Mouse (Mus musculus) midbrain, embryonic 15.5 days (tissue): Measurements from ENCODE around the gene Agfg2. TPM values are rescaled to one million over a fixed set of nuclear protein-coding genes. Genes with fewer than 3 reads are reported as not detected.
"Not testable (repeated sequence)": the region's sequence is repeated elsewhere in the genome, so short reads cannot be mapped to it uniquely, and the experiment has no call there.

Experiments used
- ATAC-seq: fragments of 200-750 bp; cut with Nextera tagmentation; replicated peaks from 2 replicates; pipeline ENCODE4 v1.8.0; 2017; ENCODE audit warnings: moderate TSS enrichment
- H3K27ac ChIP-seq: fragments of 300-500 bp; sonication (generic); 2 replicates; pipeline ENCODE4 v1.5.1; 2015; ENCODE audit warnings: mild to moderate bottlenecking, inconsistent platforms
- H3K27me3 ChIP-seq: fragments of 300-500 bp; sonication (generic); replicated peaks from 2 replicates; pipeline ENCODE4 v1.6.1; 2015; ENCODE audit warnings: inconsistent platforms
- H3K36me3 ChIP-seq: fragments of 300-500 bp; sonication (generic); replicated peaks from 2 replicates; pipeline ENCODE4 v1.6.1; 2015; ENCODE audit warnings: inconsistent platforms
- H3K4me1 ChIP-seq: fragments of 300-500 bp; sonication (generic); 2 replicates; pipeline ENCODE4 v1.6.1; 2015; ENCODE audit warnings: inconsistent platforms
- H3K4me2 ChIP-seq: fragments of 300-500 bp; sonication (generic); 2 replicates; pipeline ENCODE4 v1.6.1; 2015; ENCODE audit warnings: inconsistent platforms, mild to moderate bottlenecking, moderate library complexity
- H3K4me3 ChIP-seq: fragments of 300-500 bp; sonication (generic); 2 replicates; pipeline ENCODE4 v1.5.1; 2015; ENCODE audit warnings: mild to moderate bottlenecking, inconsistent platforms
- H3K9ac ChIP-seq: fragments of 300-500 bp; sonication (generic); 2 replicates; pipeline ENCODE4 v1.6.1; 2015; ENCODE audit warnings: mild to moderate bottlenecking, inconsistent platforms
- H3K9me3 ChIP-seq: fragments of 300-500 bp; sonication (generic); 2 replicates; pipeline ENCODE4 v1.6.1; 2016; ENCODE audit warnings: inconsistent platforms
- WGBS: fragments of 180-500 bp; shearing (Covaris S2); methylation state at CpG from one replicate; pipeline ENCODE4 v1.1.7; 2015; ENCODE audit warnings: mixed read lengths; 5-methylcytosine and 5-hydroxymethylcytosine counted together
- polyA plus RNA-seq: library from polyadenylated mRNA; unstranded; fragments of >200 nt; fragmentation: Nextera tagmentation; extraction: Ambion mirVana; gene quantifications from 2 replicates; pipeline ENCODE4 v1.2.1, GENCODE M21; 2015

The Agfg2 gene
- polyA plus RNA-seq, 1 experiment from 2014 or later = 18.3 TPM

DNA sequence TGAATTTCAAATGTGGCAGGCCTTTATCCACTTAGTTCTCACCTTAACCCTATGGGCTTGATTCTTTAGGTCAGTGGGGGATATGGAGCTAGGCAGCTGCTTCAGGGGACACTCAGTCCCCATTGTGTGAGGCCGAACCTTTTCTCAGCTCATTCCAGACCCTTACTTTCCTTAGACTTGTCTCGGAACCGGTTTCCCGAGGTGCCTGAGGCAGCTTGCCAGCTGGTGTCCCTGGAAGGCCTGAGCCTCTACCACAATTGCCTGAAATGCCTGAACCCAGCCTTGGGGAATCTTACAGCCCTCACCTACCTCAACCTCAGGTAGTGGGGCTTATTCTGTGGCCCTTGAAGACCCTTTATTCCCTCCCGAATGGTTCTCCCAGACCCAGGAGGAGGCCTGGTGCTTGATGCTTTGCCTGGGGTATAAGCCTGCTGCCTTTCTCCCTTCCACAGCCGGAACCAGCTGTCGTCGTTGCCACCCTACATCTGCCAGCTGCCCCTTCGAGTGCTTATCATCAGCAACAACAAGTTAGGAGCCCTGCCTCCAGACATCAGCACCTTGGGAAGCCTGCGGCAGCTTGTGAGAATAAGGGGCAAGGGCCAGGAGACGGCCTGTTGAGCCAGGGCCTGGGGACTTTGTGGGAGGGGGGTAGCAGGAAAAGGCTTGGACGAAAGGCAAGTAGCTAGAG is 51.0 kb downstream of the Agfg2 start:
- no peaks in the 10 kb centered on the region for H3K27me3 ChIP-seq
- no peak overlapping the region for H3K4me3 ChIP-seq
- no peak overlapping the region for H3K27ac ChIP-seq
- H3K9ac ChIP-seq = no peak overlapping the region
- no peak for ATAC-seq
- H3K9me3 ChIP-seq = no peaks in the 10 kb centered on the region
- no peak overlapping the region for H3K4me2 ChIP-seq
- peaks cover 32% of the 10 kb centered on the region; the same call in 1 of the 2 replicates for H3K36me3 ChIP-seq
- WGBS = 82% methylated on average over 12 of the region's 12 CpGs
- peaks cover 32% of the 10 kb centered on the region for H3K4me1 ChIP-seq

DNA sequence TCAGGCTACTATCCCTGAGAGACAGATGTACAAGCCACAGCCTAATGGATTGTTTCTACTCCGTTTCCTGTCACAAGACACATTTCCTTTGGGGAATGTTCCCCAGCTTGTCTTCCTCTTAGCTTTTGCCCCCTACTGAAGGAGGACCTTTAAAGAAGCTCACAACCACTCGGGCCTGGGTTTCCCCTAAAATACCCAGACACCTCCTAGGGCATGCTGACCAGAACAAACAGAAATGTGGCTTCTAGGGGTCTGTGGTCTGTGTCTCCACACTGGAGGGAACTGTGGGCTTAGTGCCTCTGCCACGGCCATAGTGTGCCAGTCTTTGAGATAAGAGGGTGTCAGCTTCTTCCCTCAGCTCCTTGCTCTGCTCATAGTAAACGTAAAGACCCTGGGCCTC is 52.9 kb downstream of the Agfg2 start:
- H3K9me3 ChIP-seq = no peaks in the 10 kb centered on the region
- H3K36me3 ChIP-seq = peaks cover 18% of the 10 kb centered on the region; the same call in 1 of the 2 replicates
- WGBS = 75% methylated on average over 4 of the region's 4 CpGs
- no peak overlapping the region for H3K27ac ChIP-seq
- H3K4me3 ChIP-seq = no peak overlapping the region
- H3K4me1 ChIP-seq = peaks cover 43% of the 10 kb centered on the region
- 0 out of 2 replicates have a peak overlapping the region, but pooled peaks have one; percentile 94 for H3K4me2 ChIP-seq
- no peak for ATAC-seq
- H3K9ac ChIP-seq = peak overlapping the region; percentile 3; the same call in 1 of the 2 replicates
- H3K27me3 ChIP-seq = no peaks in the 10 kb centered on the region

DNA sequence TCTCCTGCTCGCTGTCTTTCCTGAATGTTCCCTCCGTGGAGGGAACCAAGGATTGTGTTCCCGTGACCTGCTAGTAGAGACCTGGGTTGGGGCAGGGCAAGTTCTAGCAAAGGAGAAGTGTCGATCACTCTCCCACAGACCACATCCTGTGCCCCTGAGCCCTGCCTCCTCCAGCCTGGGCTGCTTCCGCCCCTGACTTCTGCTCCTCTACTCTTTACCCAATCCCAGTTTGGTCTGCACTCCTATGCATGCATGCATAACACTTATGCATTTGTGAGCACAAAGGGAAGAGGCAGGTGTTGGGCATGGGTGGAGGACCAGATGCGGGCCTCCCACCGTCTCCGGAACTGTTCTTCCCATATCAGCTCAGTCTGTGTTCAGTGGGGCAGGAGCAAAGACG is 53.4 kb downstream of the Agfg2 start:
- ATAC-seq = no peak

DNA sequence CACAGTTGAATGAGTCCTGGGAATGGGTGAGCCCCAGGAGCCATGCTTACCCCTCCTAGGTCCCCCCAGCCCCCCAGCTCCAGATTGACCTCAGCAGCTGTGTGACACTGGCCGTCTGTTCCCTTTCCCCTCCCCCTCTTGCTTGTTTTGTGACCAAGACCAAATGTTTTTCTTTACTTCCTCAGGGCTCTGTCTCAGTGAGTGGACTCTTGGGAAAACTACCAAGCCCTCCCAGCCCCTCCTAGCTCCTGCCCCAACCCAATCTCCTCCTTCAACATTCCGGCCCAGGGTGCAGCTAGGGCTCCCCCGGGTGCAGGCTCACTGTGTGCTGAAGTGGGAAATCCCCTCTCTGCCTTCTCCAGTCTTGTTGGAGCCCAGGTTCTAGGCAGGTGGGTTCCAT is 53.9 kb downstream of the Agfg2 start:
- H3K4me3 ChIP-seq = no peak overlapping the region
- 38% methylated on average over 3 of the region's 3 CpGs for WGBS
- ATAC-seq = no peak
- H3K4me1 ChIP-seq = peaks cover 43% of the 10 kb centered on the region
- no peaks in the 10 kb centered on the region for H3K27me3 ChIP-seq
- peak overlapping the region; percentile 94 for H3K4me2 ChIP-seq
- peaks cover 14% of the 10 kb centered on the region; the same call in 1 of the 2 replicates for H3K36me3 ChIP-seq
- H3K9ac ChIP-seq = peak overlapping the region; percentile 90; the same call in 1 of the 2 replicates
- no peaks in the 10 kb centered on the region for H3K9me3 ChIP-seq
- peak overlapping the region; percentile 20; the same call in 1 of the 2 replicates for H3K27ac ChIP-seq

More for the DNA sequence above, 53.4 kb downstream of the Agfg2 start:
- H3K9ac ChIP-seq = peak overlapping the region; percentile 90; the same call in 1 of the 2 replicates
- peak overlapping the region; percentile 94 for H3K4me2 ChIP-seq
- peaks cover 15% of the 10 kb centered on the region; the same call in 1 of the 2 replicates for H3K36me3 ChIP-seq
- H3K27ac ChIP-seq = 0 out of 2 replicates have a peak overlapping the region, but pooled peaks have one; percentile 20
- peaks cover 43% of the 10 kb centered on the region for H3K4me1 ChIP-seq
- WGBS = 72% methylated on average over 9 of the region's 9 CpGs
- H3K4me3 ChIP-seq = no peak overlapping the region
- no peaks in the 10 kb centered on the region for H3K27me3 ChIP-seq
- H3K9me3 ChIP-seq = no peaks in the 10 kb centered on the region

DNA sequence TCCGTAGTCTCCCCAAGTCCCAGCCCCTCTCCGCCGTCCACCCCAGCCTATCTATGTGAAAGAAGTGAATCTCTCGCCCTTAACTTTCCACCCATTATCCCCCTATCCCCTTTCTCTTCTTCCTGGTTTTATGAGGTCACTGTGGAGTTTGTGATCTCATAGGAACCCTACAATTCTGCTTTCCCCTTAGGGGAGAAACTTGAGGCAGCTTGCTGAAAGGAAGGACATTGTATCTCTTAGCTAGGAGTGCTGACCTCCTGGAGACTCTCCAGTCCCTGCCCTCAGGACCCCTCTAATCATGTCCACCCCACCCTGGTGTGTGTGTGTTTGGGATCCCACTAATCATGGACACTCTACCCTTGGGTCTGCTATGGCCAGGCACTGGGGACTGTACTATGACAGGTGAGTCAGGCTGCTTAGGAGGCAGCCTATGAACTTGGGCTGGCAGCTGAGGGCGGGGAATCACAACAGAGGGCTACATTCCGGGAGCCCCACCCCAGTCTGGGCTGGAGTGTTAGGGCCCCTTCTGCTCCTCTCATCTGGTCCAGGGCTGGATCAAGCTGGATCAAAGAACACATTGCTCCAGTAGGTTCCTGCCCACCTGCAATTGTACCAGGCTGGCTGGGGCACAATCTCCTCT is 54.5 kb downstream of the Agfg2 start:
- Histone ChIP-seq H3K9ac (peak overlapping the region; percentile 90; the same call in 1 of the 2 replicates), H3K9me3 (no peaks in the 10 kb centered on the region), H3K36me3 (peaks cover 8% of the 10 kb centered on the region; the same call in 1 of the 2 replicates), H3K27me3 (no peaks in the 10 kb centered on the region), H3K27ac (0 out of 2 replicates have a peak overlapping the region, but pooled peaks have one; percentile 3), H3K4me1 (peaks cover 43% of the 10 kb centered on the region), H3K4me3 (peak overlapping the region; percentile 100), H3K4me2 (peak overlapping the region; percentile 94)
- no peak for ATAC-seq
- 29% methylated on average over 6 of the region's 6 CpGs for WGBS

DNA sequence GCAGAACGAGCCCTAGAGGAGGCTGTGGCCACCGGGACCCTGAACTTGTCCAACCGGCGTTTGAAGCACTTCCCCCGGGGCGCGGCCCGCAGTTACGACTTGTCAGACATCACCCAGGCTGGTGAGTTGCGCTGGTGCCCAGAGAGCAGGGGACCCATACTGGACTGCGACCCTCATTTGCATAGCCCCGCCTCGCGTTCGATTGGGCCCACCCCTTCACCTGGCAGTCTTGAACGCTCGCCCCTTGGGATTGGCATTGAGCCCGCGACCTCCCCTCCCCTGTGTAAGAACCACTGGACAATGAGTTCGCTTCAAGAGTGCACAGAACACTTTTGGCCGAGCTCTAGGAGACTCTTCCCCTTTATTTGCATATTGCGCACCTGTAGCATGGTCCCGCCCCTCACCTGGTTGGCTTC is 55.2 kb downstream of the Agfg2 start:
- Histone ChIP-seq H3K4me2 (peak overlapping the region; percentile 94), H3K9me3 (no peaks in the 10 kb centered on the region), H3K27me3 (no peaks in the 10 kb centered on the region), H3K4me1 (peaks cover 43% of the 10 kb centered on the region), H3K9ac (peak overlapping the region; percentile 90), H3K4me3 (peak overlapping the region; percentile 100), H3K27ac (peak overlapping the region; percentile 94), H3K36me3 (0 out of 2 replicates have a peak, but pooled peaks cover 6% of the 10 kb centered on the region)
- WGBS = under 1% methylated on average over 23 of the region's 23 CpGs
- ATAC-seq = peak; percentile 38

DNA sequence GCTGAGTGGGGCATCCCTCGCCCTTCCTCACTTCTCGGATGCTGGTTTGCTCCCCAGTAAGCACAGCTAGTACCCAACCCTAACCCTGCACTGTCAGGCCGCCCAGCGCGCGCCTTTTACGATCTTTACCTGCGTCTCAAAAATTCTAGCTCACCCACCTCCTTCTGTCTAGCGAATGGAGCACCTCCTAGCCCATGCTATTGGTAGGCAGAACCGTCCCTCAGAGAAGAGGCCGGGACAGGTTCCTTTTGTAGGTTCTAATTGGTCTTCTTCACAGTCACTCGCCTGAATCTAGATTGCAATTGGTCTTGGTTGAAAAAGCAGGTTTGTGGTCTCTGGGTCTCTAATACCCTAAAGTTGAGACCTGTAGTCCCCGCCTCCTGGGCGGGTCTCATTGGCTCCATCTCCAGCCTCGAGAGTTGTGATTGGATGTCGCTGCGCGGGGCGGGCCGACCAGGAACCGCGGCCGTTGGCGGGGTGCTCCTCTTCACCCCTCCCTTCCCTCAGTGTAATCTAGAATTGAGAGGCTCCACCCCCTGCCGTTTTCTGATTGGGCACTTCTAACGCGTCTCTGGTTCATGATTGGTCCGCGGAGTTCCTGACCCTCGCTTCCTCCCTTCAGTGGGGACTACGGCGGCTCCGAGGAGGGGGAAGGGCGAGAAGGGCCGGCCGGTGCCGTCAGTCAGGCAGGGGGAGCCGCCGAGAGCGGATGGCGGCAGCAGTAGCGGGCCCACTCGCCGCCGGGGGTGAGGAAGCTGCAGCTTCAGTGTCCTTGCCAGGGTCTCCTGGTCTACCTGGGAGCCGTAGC is 55.8 kb downstream of the Agfg2 start, which contains the start of the genes Fbxo24, Lrch4 and Gm20605:
Gene Fbxo24, minus strand, starts transcription at position 505 of the 808 bp plus-strand sequence.
Gene Lrch4, plus strand, starts transcription at position 624 of the 808 bp plus-strand sequence.
Gene Gm20605, plus strand, starts transcription at position 678 of the 808 bp plus-strand sequence.
- no peaks in the 10 kb centered on the region for H3K36me3 ChIP-seq
- ATAC-seq = peak; percentile 99
- peaks cover 43% of the 10 kb centered on the region for H3K4me1 ChIP-seq
- H3K4me3 ChIP-seq = peak within 1 kb of the TSS; percentile 100
- no peaks in the 10 kb centered on the region for H3K9me3 ChIP-seq
- peak within 1 kb of the TSS; percentile 94 for H3K4me2 ChIP-seq
- H3K27ac ChIP-seq = peak within 1 kb of the TSS; percentile 94
- under 1% methylated on average over 45 of the region's 46 CpGs for WGBS
- peak within 1 kb of the TSS; percentile 90 for H3K9ac ChIP-seq
- H3K27me3 ChIP-seq = no peaks in the 10 kb centered on the region

DNA sequence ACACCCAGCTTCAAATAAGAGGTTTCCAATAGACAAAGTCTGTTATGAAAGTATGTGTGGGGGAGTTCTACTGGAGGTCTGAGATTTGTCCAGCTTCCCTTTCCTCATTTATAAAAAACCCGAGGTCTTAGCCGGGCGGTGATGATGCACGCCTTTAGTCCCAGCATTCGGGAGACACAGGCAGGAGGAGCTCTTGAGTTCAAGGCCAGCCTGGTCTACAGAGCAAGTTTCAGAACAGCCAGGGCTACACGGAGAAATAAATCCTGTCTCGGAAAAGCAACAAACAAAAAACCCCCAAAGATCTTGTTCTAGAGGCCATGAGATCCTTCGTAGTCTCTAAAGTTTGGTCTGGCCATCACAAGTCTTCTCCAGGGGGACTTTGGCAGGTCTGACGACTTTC is 56.5 kb downstream of the Agfg2 start:
- peak overlapping the region; percentile 77 for H3K4me2 ChIP-seq

DNA sequence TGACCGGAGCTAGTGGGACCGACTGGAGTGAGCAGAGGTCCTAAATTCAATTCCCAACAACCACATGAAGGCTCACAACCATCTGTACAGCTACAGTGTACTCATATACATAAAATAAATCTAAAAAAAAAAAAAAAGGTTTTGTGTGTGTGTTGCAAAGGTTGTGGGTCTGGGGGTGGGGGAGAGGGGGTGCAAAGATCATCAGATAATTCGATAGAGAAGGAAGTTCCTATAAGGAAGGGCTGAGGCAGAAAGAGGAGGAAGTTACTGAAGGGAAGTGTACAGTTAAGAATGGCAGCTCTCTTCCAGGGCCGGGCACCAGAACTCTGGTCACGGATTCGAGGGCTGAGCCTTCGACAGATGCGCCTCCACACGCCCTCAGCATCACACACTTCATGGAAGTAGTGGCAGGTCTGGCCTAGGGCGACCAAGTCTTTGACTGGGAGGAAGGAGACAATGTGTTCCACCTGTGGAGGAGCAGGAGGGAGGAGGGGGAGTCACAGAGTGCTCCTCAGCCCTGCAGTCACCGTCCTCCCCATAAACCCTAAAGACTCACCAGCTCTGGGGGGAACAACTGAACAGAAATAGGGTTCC is 60.5 kb downstream of the Agfg2 start:
- H3K27me3 ChIP-seq = no peaks in the 10 kb centered on the region
- no peaks in the 10 kb centered on the region for H3K36me3 ChIP-seq
- ATAC-seq = no peak
- no peak overlapping the region for H3K9ac ChIP-seq
- no peak overlapping the region for H3K4me3 ChIP-seq
- 83% methylated on average over 11 of the region's 11 CpGs for WGBS
- H3K27ac ChIP-seq = no peak overlapping the region
- H3K4me2 ChIP-seq = no peak overlapping the region
- H3K9me3 ChIP-seq = no peaks in the 10 kb centered on the region
- peaks cover 11% of the 10 kb centered on the region for H3K4me1 ChIP-seq

More for the DNA sequence above, 56.5 kb downstream of the Agfg2 start:
- H3K9ac ChIP-seq = peak overlapping the region; percentile 66
- ATAC-seq = no peak
- WGBS = 1% methylated on average over 9 of the region's 9 CpGs
- no peaks in the 10 kb centered on the region for H3K27me3 ChIP-seq
- H3K36me3 ChIP-seq = no peaks in the 10 kb centered on the region
- H3K4me3 ChIP-seq = peak overlapping the region; percentile 100
- peak overlapping the region; percentile 91 for H3K27ac ChIP-seq
- no peaks in the 10 kb centered on the region for H3K9me3 ChIP-seq
- H3K4me1 ChIP-seq = peaks cover 43% of the 10 kb centered on the region

DNA sequence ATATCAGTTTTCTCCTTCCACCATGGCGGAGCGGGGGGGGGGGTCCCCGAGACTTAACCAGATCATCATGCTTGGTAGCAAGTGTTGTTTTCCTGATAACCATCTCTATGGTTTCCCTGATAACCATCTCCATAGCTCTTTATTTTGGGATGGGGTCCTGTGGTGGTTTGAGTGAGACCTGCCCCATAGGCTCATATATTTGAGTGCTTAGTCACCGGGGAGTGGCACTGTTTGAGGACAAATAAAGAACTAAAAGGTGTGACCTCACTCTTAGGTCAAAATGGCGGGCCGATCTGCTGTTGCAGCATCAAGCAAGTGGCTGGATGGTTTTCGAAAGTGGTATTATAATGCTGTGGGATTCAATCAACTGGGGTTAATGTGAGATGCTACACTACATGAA is 69.2 kb downstream of the Agfg2 start:
- Histone ChIP-seq H3K27me3 (no peaks in the 10 kb centered on the region), H3K4me2 (no peak overlapping the region), H3K27ac (no peak overlapping the region), H3K36me3 (no peaks in the 10 kb centered on the region), H3K9ac (no peak overlapping the region), H3K4me1 (0 out of 2 replicates have a peak, but pooled peaks cover 3% of the 10 kb centered on the region), H3K4me3 (no peak overlapping the region), H3K9me3 (no peaks in the 10 kb centered on the region)
- ATAC-seq = no peak
- WGBS = 92% methylated on average over 7 of the region's 7 CpGs

DNA sequence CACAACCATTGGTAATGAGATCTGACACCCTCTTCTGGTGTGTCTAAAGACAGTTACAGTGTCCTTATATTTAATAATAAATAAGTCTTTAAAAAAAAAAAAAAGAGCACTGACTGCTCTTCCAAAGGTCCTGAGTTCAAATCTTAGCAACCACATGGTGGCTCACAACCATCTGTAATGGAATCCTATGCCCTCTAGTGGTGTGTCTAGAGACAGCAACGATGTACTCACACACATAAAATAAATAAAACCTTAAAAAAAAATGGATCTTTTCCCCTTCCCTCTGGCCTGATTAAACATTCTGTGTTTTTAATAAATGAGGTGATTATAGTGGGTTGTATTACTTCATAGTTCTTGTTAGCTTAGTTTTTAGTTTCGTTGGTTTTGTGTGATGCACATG is 69.6 kb downstream of the Agfg2 start:
- H3K27me3 ChIP-seq, H3K9me3 ChIP-seq, H3K4me3 ChIP-seq, H3K4me2 ChIP-seq, H3K4me1 ChIP-seq, H3K9ac ChIP-seq, ATAC-seq, H3K27ac ChIP-seq, H3K36me3 ChIP-seq: not testable (repeated sequence)
- WGBS = 90% methylated on average over 2 of the region's 2 CpGs
